Mouse (Mus musculus) right cerebral cortex, adult 2 months (tissue): ENCODE data around the gene Klhl40.

ENCODE experiments used
- DNase-seq, 2 experiments: peaks; one replicate each; pipeline ENCODE4 v3.0.0; 2021 to 2022; ENCODE audit warnings: low spot score in 2 of 2

The Klhl40 gene

DNA sequence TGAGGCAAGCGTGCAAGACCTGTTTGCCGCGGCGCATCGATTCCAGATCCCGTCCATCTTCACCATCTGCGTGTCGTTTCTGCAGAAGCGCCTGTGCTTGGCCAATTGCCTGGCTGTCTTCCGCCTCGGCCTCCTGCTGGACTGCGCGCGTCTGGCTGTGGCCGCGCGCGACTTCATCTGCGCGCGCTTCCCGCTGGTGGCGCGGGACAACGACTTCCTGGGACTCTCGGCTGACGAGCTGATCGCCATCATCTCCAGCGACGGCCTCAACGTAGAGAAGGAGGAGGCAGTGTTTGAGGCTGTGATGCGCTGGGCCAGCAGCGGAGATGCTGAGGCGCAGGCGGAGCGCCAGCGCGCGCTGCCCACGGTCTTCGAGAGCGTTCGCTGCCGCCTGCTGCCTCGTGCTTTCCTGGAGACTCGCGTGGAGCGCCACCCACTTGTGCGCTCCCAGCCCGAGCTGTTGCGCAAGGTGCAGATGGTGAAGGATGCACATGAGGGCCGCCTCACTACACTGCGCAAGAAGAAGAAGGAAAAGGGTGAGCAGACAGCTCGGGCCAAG lies 738 bp downstream of the Klhl40 start:
- DNase-seq, result peak; percentile 77 to 82

GRCm38 (mm10) chr9:121784801-121785200 lies 7.4 kb downstream of the Klhl40 start:
- DNase-seq, result no peak

- no peak for DNase-seq
These were observed 7.9 kb downstream of the Klhl40 start for GRCm38 (mm10) chr9:121785261-121785660.

GRCm38 (mm10) chr9:121786359-121786758 lies 9.0 kb downstream of the Klhl40 start:
- no peak for DNase-seq

- DNase-seq, result peak in 1 of 2 experiments; percentile 38
These were observed 13.8 kb downstream of the Klhl40 start for GRCm38 (mm10) chr9:121791206-121791605.

DNA sequence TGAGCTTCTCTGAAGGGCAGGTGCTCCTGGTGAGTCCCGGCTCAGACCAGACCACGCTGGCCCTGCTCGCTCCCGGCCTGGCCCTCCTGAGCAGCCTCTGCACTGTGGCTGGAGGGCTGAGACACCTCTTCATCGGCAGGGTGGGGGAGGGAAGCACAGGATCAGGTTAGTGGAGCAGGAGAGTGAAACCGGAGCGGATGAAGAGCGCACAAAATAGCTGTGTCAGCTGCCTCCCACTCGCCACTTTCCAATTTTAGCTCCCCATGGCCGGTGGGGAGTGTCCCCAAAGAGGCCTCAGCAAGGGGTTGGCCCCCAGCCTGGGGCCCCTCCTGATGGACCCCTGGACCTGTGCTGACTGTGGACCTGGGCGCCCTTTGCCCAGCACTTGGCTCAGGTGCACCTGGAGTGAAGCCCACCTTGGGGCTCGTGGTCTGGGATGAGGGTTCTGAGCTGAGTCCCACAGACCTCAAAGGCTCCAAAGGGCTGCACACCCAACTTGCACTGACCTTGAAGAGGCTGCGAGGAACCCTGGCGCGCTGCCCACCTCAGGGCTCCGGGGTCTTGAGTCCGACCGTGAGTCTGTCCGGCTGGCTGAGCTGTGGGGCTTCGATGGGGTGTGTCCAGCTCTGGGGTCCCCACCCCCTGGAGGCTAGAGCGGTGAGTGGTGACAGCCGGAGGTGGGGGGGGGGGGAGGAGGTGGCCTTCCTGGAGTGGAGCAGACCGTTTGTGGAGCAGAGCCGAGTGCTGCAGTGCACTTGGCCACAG lies 14.5 kb downstream of the Klhl40 start, which contains the start of gene Hhatl:
Gene Hhatl (minus strand): TSS at position 751 of the 765 bp plus-strand sequence.
- DNase-seq, result peak; percentile 31 to 36

GRCm38 (mm10) chr9:121794972-121795539 lies 17.6 kb downstream of the Klhl40 start:
- DNase-seq, result no peak

GRCm38 (mm10) chr9:121797722-121798121 lies 20.3 kb downstream of the Klhl40 start:
- no peak for DNase-seq

DNA sequence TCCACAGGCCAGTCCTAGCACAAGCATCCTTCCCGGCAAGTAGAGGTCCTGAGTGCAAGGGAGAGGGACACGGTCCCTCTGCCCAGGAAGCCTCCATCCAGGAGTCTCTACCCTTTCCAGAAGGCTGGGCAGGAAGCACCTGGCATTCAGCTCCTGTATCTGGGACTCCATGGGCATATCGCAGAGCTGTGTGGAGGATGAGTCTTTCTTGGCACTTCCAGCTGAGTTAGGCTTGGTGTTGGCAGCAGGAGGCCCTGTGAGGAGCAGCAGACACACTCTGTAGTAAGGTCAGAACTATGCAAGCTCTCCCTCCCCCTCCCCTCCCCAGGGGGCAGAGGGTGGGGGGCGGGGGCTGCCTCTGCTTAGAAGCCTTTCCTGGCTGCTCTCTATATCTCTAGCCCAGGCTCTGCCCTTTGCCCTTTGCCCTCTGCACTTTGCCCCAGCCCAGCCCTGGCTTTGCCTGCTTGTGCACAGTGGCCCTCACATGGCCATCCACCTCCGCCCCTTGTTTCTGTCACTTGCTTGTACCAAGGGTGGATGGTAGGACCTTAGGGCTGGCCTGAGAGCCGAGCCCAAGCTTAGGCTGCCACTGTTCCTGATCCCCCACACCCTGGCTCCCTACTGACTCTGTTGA lies 21.6 kb downstream of the Klhl40 start:
- DNase-seq, result no peak

DNA sequence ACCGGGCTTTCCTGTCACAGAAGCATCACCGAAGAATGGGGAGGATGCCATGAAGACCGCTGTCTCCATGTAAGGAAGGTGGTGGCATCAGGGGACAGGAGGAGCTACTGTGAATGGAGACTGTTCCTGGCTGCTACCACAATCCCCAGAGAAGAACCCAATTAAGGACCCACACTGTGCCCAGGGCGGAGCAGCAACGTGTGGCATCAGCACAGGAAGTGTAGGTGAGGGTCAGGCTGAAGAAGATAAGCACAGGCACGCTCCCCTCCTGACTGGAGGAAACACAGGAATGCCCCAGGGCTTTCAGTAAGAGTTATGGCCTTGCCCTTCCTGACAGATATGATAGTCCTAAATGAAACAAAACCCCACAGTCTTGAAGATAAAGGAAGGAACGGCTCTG lies 25.3 kb downstream of the Klhl40 start:
- DNase-seq, result no peak

- DNase-seq, result no peak
These were observed 30.1 kb downstream of the Klhl40 start for GRCm38 (mm10) chr9:121807546-121807945.

DNA sequence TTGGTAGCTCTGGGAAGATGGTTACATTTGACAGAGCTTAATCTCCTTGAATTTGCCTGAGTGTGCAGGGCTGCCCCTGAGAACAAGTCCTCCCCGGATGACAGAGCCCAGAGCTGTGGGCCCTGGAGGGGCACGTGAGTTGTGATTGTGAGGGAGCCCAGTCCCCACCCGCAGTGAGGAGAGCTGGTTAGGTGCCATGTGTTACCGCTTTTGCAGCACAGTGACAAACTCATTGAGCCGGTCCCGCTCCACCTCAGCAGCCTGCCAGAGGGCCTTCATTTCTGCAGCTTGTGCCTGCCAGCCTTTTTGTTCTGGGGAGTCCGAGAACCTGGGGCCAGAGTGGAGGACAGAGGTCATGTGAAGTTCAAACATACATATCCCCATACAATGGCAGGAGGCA lies 30.5 kb downstream of the Klhl40 start:
- DNase-seq, result no peak

GRCm38 (mm10) chr9:121808511-121808910 lies 31.1 kb downstream of the Klhl40 start:
- no peak for DNase-seq

DNA sequence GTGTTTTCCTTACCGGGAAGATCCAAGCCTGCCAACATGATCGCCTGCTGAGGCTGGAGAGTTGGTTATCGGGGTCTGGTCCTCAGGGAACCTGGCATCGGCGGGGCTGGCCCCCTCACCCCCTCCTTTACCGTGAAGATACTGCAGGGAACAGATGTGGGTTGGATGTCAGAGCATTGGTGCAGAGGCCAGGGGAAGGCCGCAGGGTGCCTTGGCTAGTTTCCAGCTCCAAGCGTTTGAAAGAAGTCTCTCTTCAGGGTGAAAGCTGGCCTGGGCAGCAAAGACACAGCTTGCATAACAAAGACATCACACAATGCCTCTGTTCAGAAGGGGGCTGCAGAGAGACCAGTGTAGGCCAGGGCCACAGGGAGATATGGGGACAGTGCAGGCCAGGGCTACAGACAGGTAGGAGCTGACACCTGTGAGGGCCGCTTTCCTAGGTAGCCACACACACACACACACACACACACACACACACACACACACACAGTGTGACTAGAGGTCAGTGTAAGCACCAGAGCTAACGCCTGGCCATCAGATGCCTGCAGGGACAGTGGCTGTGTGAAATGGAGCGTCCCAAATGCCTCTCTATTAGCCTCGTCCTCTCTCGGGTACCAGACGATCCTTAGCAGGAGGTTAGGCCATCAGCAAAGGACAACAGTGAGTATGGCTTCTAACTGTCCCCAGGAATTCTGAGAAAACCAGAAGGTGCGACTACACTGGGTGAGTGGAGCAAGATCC lies 32.8 kb downstream of the Klhl40 start:
- peak in 1 of 2 experiments; percentile 65 for DNase-seq

DNA sequence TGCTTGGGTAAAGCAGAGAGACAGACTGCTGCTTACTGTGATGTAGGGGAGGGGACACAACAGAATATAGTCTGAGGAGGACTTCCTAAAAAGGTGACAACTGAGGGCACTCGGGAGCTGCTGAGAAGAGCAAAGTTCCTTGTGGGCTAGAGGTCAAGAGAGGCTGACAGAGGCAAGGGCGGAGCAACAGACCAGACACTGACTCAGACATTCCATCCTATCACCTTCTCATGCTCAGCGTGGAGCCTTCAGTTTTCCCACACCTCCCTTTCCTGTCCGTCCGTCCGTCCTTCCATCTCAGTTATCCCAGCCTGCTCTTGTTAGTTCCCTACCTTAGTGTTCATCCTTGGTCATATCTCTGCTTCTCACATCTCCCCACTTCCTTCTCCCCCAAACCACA lies 37.8 kb downstream of the Klhl40 start:
- DNase-seq, result no peak

DNA sequence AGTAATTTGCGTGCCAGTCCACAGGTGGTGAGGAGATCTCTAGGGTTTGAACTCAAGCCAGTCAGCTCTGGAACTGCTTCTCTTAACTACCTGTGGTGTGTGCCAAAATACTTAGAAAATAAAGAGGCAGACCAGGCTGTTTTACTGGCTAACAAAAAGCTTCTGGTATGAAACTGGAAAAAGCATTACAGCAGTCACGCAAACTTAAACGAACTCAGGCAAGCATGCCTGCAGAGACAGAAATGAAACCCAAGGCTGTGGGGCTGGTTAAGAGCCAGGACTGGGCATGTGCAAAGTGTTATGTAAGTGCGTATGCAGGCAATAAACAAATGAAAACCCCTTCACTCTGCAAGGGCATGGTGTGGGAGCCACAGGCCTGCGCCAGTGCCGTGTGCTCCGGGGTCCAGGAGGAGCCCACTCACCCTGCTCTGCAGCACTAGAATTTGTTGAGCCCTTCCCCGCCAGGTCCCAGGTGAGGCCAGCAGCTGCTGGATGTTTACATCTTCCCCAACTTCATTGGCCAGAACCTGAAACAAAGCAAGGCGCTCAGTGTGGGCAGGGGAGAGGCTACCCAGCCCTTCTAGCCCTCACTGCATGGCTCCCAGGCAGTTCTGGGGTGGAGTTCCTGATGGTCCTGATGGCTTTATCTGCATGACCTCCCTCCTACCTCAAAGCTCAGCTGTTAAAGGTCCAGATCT lies 41.8 kb downstream of the Klhl40 start:
- DNase-seq, result peak in 1 of 2 experiments; percentile 33

GRCm38 (mm10) chr9:121819771-121820471 lies 42.5 kb downstream of the Klhl40 start:
- no peak for DNase-seq

- no peak for DNase-seq
These were observed 43.4 kb downstream of the Klhl40 start for GRCm38 (mm10) chr9:121820765-121821164.

- no peak for DNase-seq
These were observed 45.2 kb downstream of the Klhl40 start for GRCm38 (mm10) chr9:121822585-121822991.

DNA sequence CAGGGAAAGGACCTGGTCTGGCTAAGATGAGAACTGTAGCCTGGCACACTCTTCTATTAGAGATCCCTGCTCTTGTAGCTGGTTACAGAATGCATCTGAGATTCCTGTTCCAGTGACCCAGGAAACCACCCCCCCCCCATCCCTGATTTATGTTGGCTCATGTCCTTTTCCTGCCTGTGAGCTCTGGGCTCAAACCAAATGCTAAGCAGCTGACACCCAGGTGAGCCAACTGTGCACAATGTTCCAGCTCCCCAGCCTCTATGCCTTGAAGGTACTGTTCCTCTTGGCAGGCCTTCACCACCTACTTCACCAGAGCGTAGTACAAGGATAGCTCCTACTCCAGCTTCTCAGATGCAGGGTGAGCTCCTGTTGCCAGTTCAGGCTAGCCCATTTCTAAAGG lies 45.6 kb downstream of the Klhl40 start:
- DNase-seq, result no peak

- no peak for DNase-seq
These were observed 46.6 kb downstream of the Klhl40 start for GRCm38 (mm10) chr9:121823991-121824390.
